Mouse (Mus musculus): ENCODE measurements at regions not wholly inside any gene's neighbourhood (a gene's known extent, or its start where the extent isn't known, plus 50 kb on each side); places are given as distances from the start of the nearest gene placed in this dataset.
A peak's percentile ranks its signal among the peaks of the same experiment; 100 is the strongest.
"Not testable (repeated sequence)": the region's sequence is repeated elsewhere in the genome, so short reads cannot be mapped to it uniquely, and the experiment has no call there.

DNA sequence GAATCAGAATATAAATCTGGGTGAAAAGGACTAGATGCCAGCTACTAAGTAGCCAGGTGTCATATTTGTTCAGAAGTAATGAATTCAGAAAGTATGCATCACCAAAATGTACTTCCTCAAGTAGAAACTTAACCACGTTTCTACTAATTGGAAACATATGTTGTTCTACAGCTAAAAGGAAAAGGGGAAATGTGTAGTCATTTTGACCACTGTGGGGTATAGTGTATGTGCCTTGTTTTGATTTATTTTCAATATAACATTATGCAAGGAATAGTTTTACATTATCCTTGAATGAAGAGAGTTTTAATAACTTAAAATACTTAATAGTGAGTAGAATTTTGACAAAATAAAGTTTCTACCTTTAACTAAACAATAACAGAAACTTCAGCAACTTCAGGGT is 257.7 kb downstream of the Plod2 start:
- Histone ChIP-seq H3K27ac (ENCODE audit: low read depth, low read length) (no peak overlapping the region), H3K4me1 (replicated peaks; ENCODE audit: control insufficient read depth, insufficient read depth, low read length) (no peaks in the 10 kb centered on the region), H3K9ac (ENCODE audit: low read depth, low read length) (no peak overlapping the region), H3K27me3 (ENCODE audit: control insufficient read depth, insufficient read depth, low read length) (no peaks in the 10 kb centered on the region), H3K36me3 (ENCODE audit: control insufficient read depth, insufficient read depth, low read length) (no peaks in the 10 kb centered on the region), H3K9me3 (ENCODE audit: control insufficient read depth, low read length) (no peaks in the 10 kb centered on the region), H3K4me2 (replicated peaks; ENCODE audit: low read depth, low read length) (no peak overlapping the region), H3K4me3 (ENCODE audit: low read depth, low read length) (no peak overlapping the region)
- ATAC-seq (ENCODE audit: low FRiP score) (no peak), DNase-seq (ENCODE audit: low spot score) (no peak)
- 62% methylated on average over 1 of the region's 1 CpGs for WGBS

DNA sequence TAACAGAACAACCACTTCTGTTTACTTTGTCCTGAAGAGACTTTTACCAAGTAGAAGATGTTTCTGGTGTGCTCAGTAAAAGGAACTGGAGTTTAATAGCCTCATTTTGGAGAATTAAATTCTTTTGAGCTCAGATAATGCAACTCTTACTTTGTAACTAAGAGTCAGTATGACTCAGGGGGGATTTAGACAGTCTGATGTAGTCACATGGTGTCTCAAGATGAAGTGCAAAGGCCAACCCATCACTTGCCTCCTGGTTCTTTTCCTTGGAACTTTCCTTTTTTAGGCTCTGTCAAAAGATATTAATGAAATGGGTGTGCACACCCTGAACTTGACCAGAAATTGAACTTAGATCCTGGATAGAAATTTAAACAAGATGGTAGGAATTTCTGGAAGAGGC is 267.4 kb downstream of the Plod2 start:
- Histone ChIP-seq H3K4me1 (replicated peaks; ENCODE audit: control insufficient read depth, insufficient read depth, low read length) (no peaks in the 10 kb centered on the region), H3K27me3 (ENCODE audit: control insufficient read depth, insufficient read depth, low read length) (no peaks in the 10 kb centered on the region), H3K36me3 (ENCODE audit: control insufficient read depth, insufficient read depth, low read length) (no peaks in the 10 kb centered on the region), H3K9me3 (ENCODE audit: control insufficient read depth, low read length) (no peaks in the 10 kb centered on the region), H3K27ac (ENCODE audit: low read depth, low read length) (no peak overlapping the region), H3K4me3 (ENCODE audit: low read depth, low read length) (no peak overlapping the region), H3K4me2 (replicated peaks; ENCODE audit: low read depth, low read length) (no peak overlapping the region), H3K9ac (ENCODE audit: low read depth, low read length) (no peak overlapping the region)
- ATAC-seq (ENCODE audit: low FRiP score): no peak
- DNase-seq (ENCODE audit: low spot score): no peak

DNA sequence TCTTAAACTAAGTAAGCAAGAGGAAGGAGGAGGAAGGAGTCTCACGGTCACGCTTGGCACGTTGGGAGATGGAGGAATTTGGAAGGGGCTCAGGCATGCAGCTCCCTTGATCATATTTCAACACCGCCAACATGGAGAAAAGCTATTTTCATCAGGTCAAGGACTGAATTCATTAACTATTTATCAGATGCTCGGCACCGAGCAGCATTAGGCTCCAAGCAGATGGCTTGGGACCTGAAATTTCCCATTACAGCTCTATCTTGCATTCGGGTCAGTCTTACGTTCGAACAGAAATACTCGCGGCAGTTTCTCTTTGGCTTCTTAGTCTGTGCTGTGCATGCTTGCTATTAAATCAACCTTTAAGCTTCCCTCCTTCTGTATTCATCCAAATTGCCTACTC is 278.7 kb downstream of the Plod2 start:
- H3K4me3 ChIP-seq (ENCODE audit: low read depth, low read length): no peak overlapping the region
- H3K36me3 ChIP-seq (ENCODE audit: control insufficient read depth, insufficient read depth, low read length): no peaks in the 10 kb centered on the region
- no peak overlapping the region for H3K9ac ChIP-seq (ENCODE audit: low read depth, low read length)
- H3K4me1 ChIP-seq (replicated peaks; ENCODE audit: control insufficient read depth, insufficient read depth, low read length): no peaks in the 10 kb centered on the region
- DNase-seq (ENCODE audit: low spot score): peak; percentile 15
- no peak overlapping the region for H3K27ac ChIP-seq (ENCODE audit: low read depth, low read length)
- WGBS: 54% methylated on average over 11 of the region's 11 CpGs
- H3K27me3 ChIP-seq (ENCODE audit: control insufficient read depth, insufficient read depth, low read length): no peaks in the 10 kb centered on the region
- H3K4me2 ChIP-seq (replicated peaks; ENCODE audit: low read depth, low read length): no peak overlapping the region
- peak; percentile 67 for ATAC-seq (ENCODE audit: low FRiP score)
- no peaks in the 10 kb centered on the region for H3K9me3 ChIP-seq (ENCODE audit: control insufficient read depth, low read length)

DNA sequence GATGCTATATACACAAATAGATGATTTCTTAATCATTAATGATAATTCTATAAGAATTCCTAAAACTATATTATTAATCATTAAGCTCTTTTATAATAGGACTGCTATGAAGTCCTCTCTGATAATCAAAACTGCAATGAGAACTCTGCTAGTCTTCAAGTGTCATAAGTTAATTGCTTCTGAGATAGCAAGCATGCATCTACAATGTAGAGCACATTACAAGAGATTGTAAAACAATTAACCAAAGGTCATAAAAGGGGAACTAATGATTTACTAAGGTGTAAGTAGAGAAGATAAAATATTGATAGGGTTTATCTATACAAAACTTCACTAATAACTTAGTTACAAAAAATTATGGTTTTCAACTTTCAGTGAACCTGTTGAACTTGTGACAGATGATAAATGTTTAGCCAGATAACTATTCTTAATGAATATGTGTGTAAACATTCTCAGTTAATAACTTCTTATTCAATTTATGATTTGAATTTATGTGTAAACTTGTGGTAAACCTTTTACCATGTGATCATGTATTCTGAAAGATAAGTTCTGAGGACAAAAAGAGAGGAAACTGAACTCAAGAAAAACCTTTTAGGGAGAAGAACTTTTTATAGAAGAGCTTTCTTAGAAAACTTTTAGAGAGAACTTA is 284.8 kb downstream of the Plod2 start:
- Histone ChIP-seq H3K27ac (ENCODE audit: low read depth, low read length) (no peak overlapping the region), H3K4me1 (replicated peaks; ENCODE audit: control insufficient read depth, insufficient read depth, low read length) (no peaks in the 10 kb centered on the region), H3K9me3 (ENCODE audit: control insufficient read depth, low read length) (no peaks in the 10 kb centered on the region), H3K27me3 (ENCODE audit: control insufficient read depth, insufficient read depth, low read length) (no peaks in the 10 kb centered on the region), H3K36me3 (ENCODE audit: control insufficient read depth, insufficient read depth, low read length) (no peaks in the 10 kb centered on the region), H3K4me3 (ENCODE audit: low read depth, low read length) (no peak overlapping the region), H3K9ac (ENCODE audit: low read depth, low read length) (no peak overlapping the region), H3K4me2 (replicated peaks; ENCODE audit: low read depth, low read length) (no peak overlapping the region)
- ATAC-seq (ENCODE audit: low FRiP score): no peak
- no peak for DNase-seq (ENCODE audit: low spot score)

DNA sequence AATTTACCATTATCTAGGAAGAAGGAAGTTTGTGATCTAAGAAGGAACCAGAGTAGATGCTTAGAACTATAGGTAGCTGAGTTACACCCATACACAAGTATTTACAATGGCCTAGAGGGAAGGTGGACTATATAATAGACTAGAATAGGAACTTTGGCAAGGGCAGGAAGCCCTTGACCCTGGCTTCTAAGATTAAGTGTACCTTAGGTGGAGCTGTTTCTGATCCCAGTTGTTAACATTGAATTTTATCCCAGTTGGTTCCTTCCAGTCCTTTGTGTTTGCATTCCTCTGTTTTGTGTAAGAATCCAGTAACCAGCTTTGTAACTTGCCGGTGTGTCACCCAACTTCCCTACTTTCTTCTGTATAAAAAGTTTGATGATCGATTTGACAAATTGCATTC is 294.1 kb downstream of the Plod2 start:
- not testable (repeated sequence) for DNase-seq (ENCODE audit: low spot score); H3K4me2 ChIP-seq (replicated peaks; ENCODE audit: low read depth, low read length); H3K4me3 ChIP-seq (ENCODE audit: low read depth, low read length); H3K36me3 ChIP-seq (ENCODE audit: control insufficient read depth, insufficient read depth, low read length); H3K9me3 ChIP-seq (ENCODE audit: control insufficient read depth, low read length); ATAC-seq (ENCODE audit: low FRiP score); H3K4me1 ChIP-seq (replicated peaks; ENCODE audit: control insufficient read depth, insufficient read depth, low read length); H3K27ac ChIP-seq (ENCODE audit: low read depth, low read length); H3K9ac ChIP-seq (ENCODE audit: low read depth, low read length); H3K27me3 ChIP-seq (ENCODE audit: control insufficient read depth, insufficient read depth, low read length)
- 93% methylated on average over 2 of the region's 2 CpGs for WGBS

DNA sequence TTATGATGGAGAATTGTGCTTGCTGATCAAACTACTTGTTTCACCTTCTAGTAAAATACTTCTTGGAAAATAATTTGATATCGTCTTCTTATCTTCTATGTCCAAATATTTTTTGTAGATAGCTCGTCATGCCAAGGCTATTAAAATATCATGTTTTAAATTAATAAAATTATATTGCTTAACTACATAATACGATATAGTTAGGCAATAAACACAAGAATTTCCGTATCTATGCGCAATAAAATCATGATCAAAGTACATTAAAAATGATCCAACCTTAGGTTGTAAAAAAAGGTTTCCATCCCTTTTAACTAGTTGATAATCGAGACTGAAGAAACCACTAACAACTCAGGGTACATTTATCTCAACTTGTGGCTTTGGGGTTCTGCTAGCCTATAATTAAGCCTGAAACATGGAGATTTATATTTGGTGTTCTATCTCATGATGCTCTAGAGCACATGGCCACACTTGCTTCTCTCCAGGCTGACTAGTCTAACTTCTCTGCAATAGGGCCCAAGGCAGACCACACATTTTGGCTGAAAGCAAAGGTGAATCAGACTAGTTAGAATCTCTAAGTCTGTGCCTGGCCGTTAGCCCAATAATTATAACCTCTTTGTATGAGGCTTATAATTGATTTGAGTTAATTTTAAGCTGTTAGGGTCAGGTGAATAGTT is 314.5 kb downstream of the Plod2 start:
- Histone ChIP-seq H3K4me2 (replicated peaks; ENCODE audit: low read depth, low read length) (no peak overlapping the region), H3K27me3 (ENCODE audit: control insufficient read depth, insufficient read depth, low read length) (no peaks in the 10 kb centered on the region), H3K27ac (ENCODE audit: low read depth, low read length) (no peak overlapping the region), H3K9ac (ENCODE audit: low read depth, low read length) (no peak overlapping the region), H3K9me3 (ENCODE audit: control insufficient read depth, low read length) (no peaks in the 10 kb centered on the region), H3K36me3 (ENCODE audit: control insufficient read depth, insufficient read depth, low read length) (no peaks in the 10 kb centered on the region), H3K4me1 (replicated peaks; ENCODE audit: control insufficient read depth, insufficient read depth, low read length) (no peaks in the 10 kb centered on the region), H3K4me3 (ENCODE audit: low read depth, low read length) (no peak overlapping the region)
- no peak for DNase-seq (ENCODE audit: low spot score)
- WGBS: 94% methylated on average over 7 of the region's 7 CpGs
- no peak for ATAC-seq (ENCODE audit: low FRiP score)

DNA sequence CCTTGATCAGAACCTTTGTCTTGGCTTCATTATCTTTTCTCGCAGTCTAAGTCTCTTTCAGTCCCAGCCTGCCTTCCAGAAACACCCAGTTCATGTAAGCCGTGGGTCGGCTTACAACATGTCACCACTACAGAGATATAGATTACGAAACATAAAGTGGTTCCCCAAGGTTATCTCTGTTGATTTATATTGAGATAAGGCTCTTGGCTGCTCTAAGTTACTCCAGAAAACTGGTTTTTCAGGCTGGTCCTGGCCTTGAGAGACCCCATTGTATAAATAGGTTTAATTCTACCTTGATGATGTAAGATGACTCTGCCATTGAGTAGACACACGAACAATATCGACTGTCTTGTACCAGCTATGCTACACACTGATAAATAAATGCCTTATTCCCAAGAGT is 323.8 kb downstream of the Plod2 start:
- DNase-seq (ENCODE audit: low spot score): no peak
- ATAC-seq (ENCODE audit: low FRiP score): no peak
- WGBS: 94% methylated on average over 6 of the region's 6 CpGs

DNA sequence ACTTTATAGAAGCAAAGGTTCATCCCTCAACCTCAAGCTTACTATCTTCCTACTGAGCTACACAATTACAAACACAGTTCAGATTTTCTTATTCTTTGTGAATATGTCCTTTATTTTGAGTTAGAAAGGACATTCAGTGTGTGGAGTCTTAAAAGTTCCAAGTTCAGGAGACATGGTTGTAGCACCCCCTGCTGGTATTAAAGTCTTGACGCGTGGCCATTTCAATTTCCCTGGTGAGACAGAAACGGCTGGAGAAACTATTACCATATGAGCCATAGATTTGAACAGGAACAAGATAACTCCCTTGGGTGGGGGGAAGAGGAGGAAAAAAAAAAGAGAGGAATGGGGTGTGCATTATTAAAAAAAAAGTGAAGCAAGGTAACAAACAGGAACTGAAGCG is 336.6 kb downstream of the Plod2 start:
- no peaks in the 10 kb centered on the region for H3K4me1 ChIP-seq (replicated peaks; ENCODE audit: control insufficient read depth, insufficient read depth, low read length)
- H3K4me2 ChIP-seq (replicated peaks; ENCODE audit: low read depth, low read length): no peak overlapping the region
- no peaks in the 10 kb centered on the region for H3K36me3 ChIP-seq (ENCODE audit: control insufficient read depth, insufficient read depth, low read length)
- WGBS: 36% methylated on average over 4 of the region's 4 CpGs
- ATAC-seq (ENCODE audit: low FRiP score) (no peak), DNase-seq (ENCODE audit: low spot score) (peak; percentile 73)
- no peak overlapping the region for H3K4me3 ChIP-seq (ENCODE audit: low read depth, low read length)
- H3K27me3 ChIP-seq (ENCODE audit: control insufficient read depth, insufficient read depth, low read length): no peaks in the 10 kb centered on the region
- no peaks in the 10 kb centered on the region for H3K9me3 ChIP-seq (ENCODE audit: control insufficient read depth, low read length)
- H3K27ac ChIP-seq (ENCODE audit: low read depth, low read length): no peak overlapping the region
- H3K9ac ChIP-seq (ENCODE audit: low read depth, low read length): no peak overlapping the region

More for the DNA sequence above, 323.8 kb downstream of the Plod2 start:
- no peak overlapping the region for H3K4me2 ChIP-seq (replicated peaks; ENCODE audit: low read depth, low read length)
- H3K27me3 ChIP-seq (ENCODE audit: control insufficient read depth, insufficient read depth, low read length): no peaks in the 10 kb centered on the region
- H3K9ac ChIP-seq (ENCODE audit: low read depth, low read length): no peak overlapping the region
- H3K36me3 ChIP-seq (ENCODE audit: control insufficient read depth, insufficient read depth, low read length): no peaks in the 10 kb centered on the region
- no peak overlapping the region for H3K27ac ChIP-seq (ENCODE audit: low read depth, low read length)
- no peaks in the 10 kb centered on the region for H3K9me3 ChIP-seq (ENCODE audit: control insufficient read depth, low read length)
- H3K4me1 ChIP-seq (replicated peaks; ENCODE audit: control insufficient read depth, insufficient read depth, low read length): no peaks in the 10 kb centered on the region
- H3K4me3 ChIP-seq (ENCODE audit: low read depth, low read length): no peak overlapping the region

DNA sequence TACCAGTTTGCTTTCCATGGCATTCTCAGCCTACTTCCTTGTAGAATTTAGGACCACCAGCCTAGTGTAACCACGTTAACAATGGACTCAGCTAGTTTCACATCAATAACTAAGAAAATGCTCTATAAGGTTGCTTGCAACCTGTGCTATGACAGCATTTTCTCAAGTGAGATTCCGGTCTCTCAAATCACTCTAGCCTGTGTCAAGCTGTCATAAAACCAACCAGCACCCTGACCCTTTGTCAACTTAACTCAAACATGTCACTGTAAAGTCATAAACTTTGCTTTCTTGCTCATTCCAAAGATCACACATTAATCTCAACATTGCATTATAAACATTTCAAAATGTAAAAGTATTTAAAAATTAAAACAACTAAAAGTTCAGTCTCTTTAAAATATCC is 337.8 kb downstream of the Plod2 start:
- Histone ChIP-seq H3K4me3 (ENCODE audit: low read depth, low read length) (no peak overlapping the region), H3K4me2 (replicated peaks; ENCODE audit: low read depth, low read length) (no peak overlapping the region), H3K27me3 (ENCODE audit: control insufficient read depth, insufficient read depth, low read length) (no peaks in the 10 kb centered on the region), H3K9ac (ENCODE audit: low read depth, low read length) (no peak overlapping the region), H3K27ac (ENCODE audit: low read depth, low read length) (no peak overlapping the region), H3K4me1 (replicated peaks; ENCODE audit: control insufficient read depth, insufficient read depth, low read length) (no peaks in the 10 kb centered on the region), H3K9me3 (ENCODE audit: control insufficient read depth, low read length) (no peaks in the 10 kb centered on the region), H3K36me3 (ENCODE audit: control insufficient read depth, insufficient read depth, low read length) (no peaks in the 10 kb centered on the region)
- DNase-seq (ENCODE audit: low spot score): no peak
- ATAC-seq (ENCODE audit: low FRiP score): no peak
- WGBS: 84% methylated on average over 2 of the region's 2 CpGs
